Mouse (Mus musculus) hindbrain, embryonic 14.5 days (tissue): ENCODE measurements around the gene Ninj1. TPM values are rescaled to one million over a fixed set of nuclear protein-coding genes. Genes with fewer than 3 reads are reported as not detected.

Experiments
- ATAC-seq: fragments of 200-750 bp; cut with Nextera tagmentation; 2 replicates; pipeline ENCODE4 v1.8.0; 2017; ENCODE audit warnings: moderate number of reproducible peaks, mild to moderate bottlenecking, moderate TSS enrichment, moderate library complexity; ENCODE audit not compliant: low FRiP score
- DNase-seq: peaks from one replicate; pipeline ENCODE4 v3.0.0-alpha.2; 2015; ENCODE audit warnings: low spot score
- H3K27ac ChIP-seq: fragments of 300-500 bp; sonication (generic); 2 replicates; pipeline ENCODE4 v1.5.1; 2014; ENCODE audit warnings: mild to moderate bottlenecking, moderate library complexity
- H3K27me3 ChIP-seq: fragments of 300-500 bp; sonication (generic); 2 replicates; pipeline ENCODE4 v1.6.1; 2014; ENCODE audit warnings: mild to moderate bottlenecking, low read length, mixed read lengths; ENCODE audit not compliant: control insufficient read depth, insufficient read depth
- H3K36me3 ChIP-seq: fragments of 300-500 bp; sonication (generic); replicated peaks from 2 replicates; pipeline ENCODE4 v1.6.1; 2014; ENCODE audit not compliant: control insufficient read depth, insufficient read depth
- H3K4me1 ChIP-seq: fragments of 300-500 bp; sonication (generic); replicated peaks from 2 replicates; pipeline ENCODE4 v1.6.1; 2014; ENCODE audit warnings: antibody characterized with exemption, low read length, mixed read lengths; ENCODE audit not compliant: control insufficient read depth, insufficient read depth
- H3K4me2 ChIP-seq: fragments of 300-500 bp; sonication (generic); replicated peaks from 2 replicates; pipeline ENCODE4 v1.6.1; 2014; ENCODE audit warnings: mild to moderate bottlenecking, moderate library complexity
- H3K4me3 ChIP-seq: fragments of 300-500 bp; sonication (generic); replicated peaks from 2 replicates; pipeline ENCODE4 v1.5.1; 2014; ENCODE audit warnings: mild to moderate bottlenecking, low read length
- H3K9ac ChIP-seq: fragments of 300-500 bp; sonication (generic); 2 replicates; pipeline ENCODE4 v1.6.1; 2014
- H3K9me3 ChIP-seq: fragments of 300-500 bp; sonication (generic); 2 replicates; pipeline ENCODE4 v1.6.1; 2016; ENCODE audit warnings: low read length; ENCODE audit not compliant: control insufficient read depth
- whole genome bisulfite sequencing: fragments of 180-500 bp; shearing (Covaris S2); extraction: QIAGEN DNeasy Blood & Tissue Kit; methylation state at CpG from one replicate; pipeline ENCODE4 v1.1.7; 2014; 5-methylcytosine and 5-hydroxymethylcytosine counted together
- polyA plus RNA-seq: library from polyadenylated mRNA; unstranded; fragments of >200 nt; fragmentation: Nextera tagmentation; extraction: Ambion mirVana; gene quantifications from 2 replicates; pipeline ENCODE4 v1.2.1, GENCODE M21; 2014

Ninj1 gene
- polyA plus RNA-seq, 1 experiment from 2014 or later = 33.3 TPM

- H3K4me2 ChIP-seq = no peak overlapping the region
- no peak overlapping the region for H3K27ac ChIP-seq
- no peaks in the 10 kb centered on the region for H3K36me3 ChIP-seq
- no peaks in the 10 kb centered on the region for H3K9me3 ChIP-seq
- no peak overlapping the region for H3K4me3 ChIP-seq
- H3K4me1 ChIP-seq = 0 out of 2 replicates have a peak, but pooled peaks cover 7% of the 10 kb centered on the region
- ATAC-seq = no peak
- 90% methylated on average over 5 of the region's 5 CpGs for WGBS
- H3K27me3 ChIP-seq = no peaks in the 10 kb centered on the region
- no peak for DNase-seq
- no peak overlapping the region for H3K9ac ChIP-seq
These were observed 7.0 kb upstream of the Ninj1 start for GRCm38 (mm10) chr13:49180274-49180673.

GRCm38 (mm10) chr13:49180691-49181090 is 6.6 kb upstream of the Ninj1 start:
- no peak for ATAC-seq
- WGBS = 67% methylated on average over 1 of the region's 1 CpGs
- no peak overlapping the region for H3K4me2 ChIP-seq

GRCm38 (mm10) chr13:49181411-49181984 is 5.8 kb upstream of the Ninj1 start:
- DNase-seq (no peak), ATAC-seq (no peak)
- Histone ChIP-seq H3K9ac (no peak overlapping the region), H3K36me3 (no peaks in the 10 kb centered on the region), H3K4me1 (0 out of 2 replicates have a peak, but pooled peaks cover 7% of the 10 kb centered on the region), H3K27ac (no peak overlapping the region), H3K4me3 (no peak overlapping the region), H3K27me3 (no peaks in the 10 kb centered on the region), H3K9me3 (no peaks in the 10 kb centered on the region), H3K4me2 (no peak overlapping the region)
- 83% methylated on average over 3 of the region's 3 CpGs for WGBS

More at GRCm38 (mm10) chr13:49180691-49181090, 6.6 kb upstream of the Ninj1 start:
- Histone ChIP-seq H3K27ac (no peak overlapping the region), H3K4me3 (no peak overlapping the region), H3K36me3 (no peaks in the 10 kb centered on the region), H3K27me3 (no peaks in the 10 kb centered on the region), H3K9ac (no peak overlapping the region), H3K4me1 (0 out of 2 replicates have a peak, but pooled peaks cover 7% of the 10 kb centered on the region), H3K9me3 (no peaks in the 10 kb centered on the region)
- DNase-seq = no peak

- H3K27ac ChIP-seq = no peak overlapping the region
- H3K9ac ChIP-seq = no peak overlapping the region
- H3K4me3 ChIP-seq = no peak overlapping the region
- no peak for ATAC-seq
- H3K4me2 ChIP-seq = no peak overlapping the region
- peaks cover 9% of the 10 kb centered on the region; the same call in 1 of the 2 replicates for H3K4me1 ChIP-seq
- no peaks in the 10 kb centered on the region for H3K27me3 ChIP-seq
- whole genome bisulfite sequencing = 55% methylated on average over 5 of the region's 5 CpGs
- no peaks in the 10 kb centered on the region for H3K36me3 ChIP-seq
- H3K9me3 ChIP-seq = no peaks in the 10 kb centered on the region
- no peak for DNase-seq
These were observed 4.1 kb upstream of the Ninj1 start for GRCm38 (mm10) chr13:49183161-49183560.

- no peak overlapping the region for H3K4me3 ChIP-seq
- ATAC-seq = no peak
These were observed 3.6 kb upstream of the Ninj1 start for GRCm38 (mm10) chr13:49183646-49184045.

GRCm38 (mm10) chr13:49186798-49187287 is 442 bp upstream of the Ninj1 start:
- H3K4me1 ChIP-seq = peaks cover 14% of the 10 kb centered on the region; the same call in 1 of the 2 replicates
- DNase-seq = no peak
- peak overlapping the region; percentile 53 for H3K4me3 ChIP-seq
- H3K9ac ChIP-seq = peak overlapping the region; percentile 52
- WGBS = 16% methylated on average over 11 of the region's 11 CpGs
- no peaks in the 10 kb centered on the region for H3K36me3 ChIP-seq
- H3K4me2 ChIP-seq = peak overlapping the region; percentile 97
- H3K9me3 ChIP-seq = no peaks in the 10 kb centered on the region
- no peak overlapping the region for H3K27ac ChIP-seq
- H3K27me3 ChIP-seq = no peaks in the 10 kb centered on the region
- no peak for ATAC-seq

More at GRCm38 (mm10) chr13:49183646-49184045, 3.6 kb upstream of the Ninj1 start:
- no peaks in the 10 kb centered on the region for H3K27me3 ChIP-seq
- WGBS = 62% methylated on average over 5 of the region's 5 CpGs
- no peak overlapping the region for H3K4me2 ChIP-seq
- no peak overlapping the region for H3K9ac ChIP-seq
- H3K9me3 ChIP-seq = no peaks in the 10 kb centered on the region
- H3K4me1 ChIP-seq = peaks cover 8% of the 10 kb centered on the region; the same call in 1 of the 2 replicates
- DNase-seq = no peak
- no peak overlapping the region for H3K27ac ChIP-seq
- H3K36me3 ChIP-seq = no peaks in the 10 kb centered on the region

GRCm38 (mm10) chr13:49188219-49188965 is 1.1 kb downstream of the Ninj1 start:
- Histone ChIP-seq H3K36me3 (no peaks in the 10 kb centered on the region), H3K9me3 (no peaks in the 10 kb centered on the region), H3K4me3 (peak overlapping the region; percentile 53), H3K4me1 (peaks cover 14% of the 10 kb centered on the region; the same call in 1 of the 2 replicates), H3K27me3 (no peaks in the 10 kb centered on the region), H3K4me2 (peak overlapping the region; percentile 97), H3K27ac (no peak overlapping the region), H3K9ac (peak overlapping the region; percentile 52)
- ATAC-seq = 0 out of 2 replicates have a peak, but pooled peaks have one; percentile 8
- no peak for DNase-seq
- 24% methylated on average over 15 of the region's 15 CpGs for WGBS

- H3K36me3 ChIP-seq = no peaks in the 10 kb centered on the region
- H3K4me2 ChIP-seq = no peak overlapping the region
- no peak overlapping the region for H3K4me3 ChIP-seq
- H3K27me3 ChIP-seq = no peaks in the 10 kb centered on the region
- H3K9ac ChIP-seq = no peak overlapping the region; the same call in 1 of the 2 replicates
- H3K27ac ChIP-seq = no peak overlapping the region
- DNase-seq (no peak), ATAC-seq (no peak)
- 48% methylated on average over 2 of the region's 2 CpGs for whole genome bisulfite sequencing
- no peaks in the 10 kb centered on the region for H3K9me3 ChIP-seq
- peaks cover 14% of the 10 kb centered on the region; the same call in 1 of the 2 replicates for H3K4me1 ChIP-seq
These were observed 1.7 kb downstream of the Ninj1 start for GRCm38 (mm10) chr13:49188966-49189360.
